ENCODE assay signal across 24 mouse cellular contexts in the genomic region with DNA sequence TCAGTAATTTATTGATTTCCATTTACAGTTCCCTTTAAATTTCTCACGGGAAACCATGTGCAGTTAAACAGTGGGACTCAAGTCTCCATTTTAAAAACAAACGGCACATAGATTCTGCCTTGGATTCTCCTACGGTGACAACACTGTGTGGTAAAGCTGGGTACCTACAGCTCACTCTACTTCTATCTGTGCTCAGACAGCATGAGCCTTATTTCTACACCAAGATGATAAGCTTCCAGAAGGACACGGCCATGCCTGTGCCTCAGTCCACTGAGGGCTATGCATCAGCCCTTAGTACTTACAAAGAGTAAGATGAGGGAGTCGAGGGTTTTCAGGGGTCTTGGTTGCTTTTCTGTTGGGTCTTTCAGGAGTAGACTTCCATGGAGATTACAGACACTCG. TPM values are rescaled to one million over a fixed set of nuclear protein-coding genes. Genes with fewer than 3 reads are reported as not detected.
DNase-seq lines count a peak whose midpoint lies in the region; ATAC-seq and TF ChIP-seq lines count a peak whose summit lies in the region.
"Had no signal": no experiment of that assay in that cellular context is flagged by ENCODE, and none has a peak within 500 bp of the region (broad histone marks: within the 10 kb centered on the region; RNA-seq: fewer than 3 reads in every experiment).

No protein-coding gene starts in this region.

- H3K4me2 ChIP-seq in kidney, embryonic 15.5 days, result no peak overlapping the region
- H3K4me2 ChIP-seq in liver, embryonic 11.5 days, result peak overlapping the region; percentile 45
- H3K4me2 ChIP-seq in liver, postnatal 0 days (ENCODE audit: low read depth, low read length), result peak overlapping the region; percentile 53
- H3K4me2 ChIP-seq: embryonic facial prominence, embryonic 12.5 days; hindbrain, embryonic 14.5 days; lung, embryonic 15.5 days; midbrain, embryonic 12.5 days had no signal

- H3K9ac ChIP-seq in kidney, embryonic 15.5 days, result no peak overlapping the region
- peak overlapping the region; percentile 59 for H3K9ac ChIP-seq in liver, embryonic 11.5 days (ENCODE audit: low read depth, low read length)
- H3K9ac ChIP-seq in liver, postnatal 0 days (replicated peaks), result peak overlapping the region; percentile 40; the same call in 1 of the 2 replicates
- H3K9ac ChIP-seq: embryonic facial prominence, embryonic 12.5 days; hindbrain, embryonic 14.5 days; lung, embryonic 15.5 days; midbrain, embryonic 12.5 days had no signal

- no peaks in the 10 kb centered on the region for H3K9me3 ChIP-seq in kidney, embryonic 15.5 days (replicated peaks)
- H3K9me3 ChIP-seq in liver, embryonic 11.5 days (ENCODE audit: control insufficient read depth, low read length), result no peaks in the 10 kb centered on the region
- no peaks in the 10 kb centered on the region for H3K9me3 ChIP-seq in liver, postnatal 0 days (ENCODE audit: low read length)
- H3K9me3 ChIP-seq: embryonic facial prominence, embryonic 12.5 days; lung, embryonic 15.5 days; midbrain, embryonic 12.5 days had no signal

- TF ChIP-seq EP300 in liver, postnatal 0 days (IDR thresholded peaks at IDR 0.05; ENCODE audit: low read depth), result peak; percentile 15

- ATAC-seq in kidney, embryonic 15.5 days (replicated peaks; ENCODE audit: low FRiP score), result no peak
- peak; percentile 56 for ATAC-seq in erythroblast, adult 5-6 weeks (replicated peaks; ENCODE audit: low FRiP score, poor library complexity, severe bottlenecking)
- peak; percentile 85 for ATAC-seq in liver, embryonic 11.5 days (replicated peaks; ENCODE audit: low FRiP score)
- ATAC-seq in liver, postnatal 0 days, result peak; percentile 80
- ATAC-seq: forebrain, embryonic 14.5 days had no signal

- no peaks in the 10 kb centered on the region for H3K27me3 ChIP-seq in kidney, embryonic 15.5 days
- H3K27me3 ChIP-seq in liver, embryonic 11.5 days (replicated peaks; ENCODE audit: control insufficient read depth, insufficient read depth, low read length), result no peaks in the 10 kb centered on the region
- no peaks in the 10 kb centered on the region for H3K27me3 ChIP-seq in liver, postnatal 0 days (ENCODE audit: insufficient read depth, low read length)
- no peaks in the 10 kb centered on the region for H3K27me3 ChIP-seq in thymus, adult 2 months (ENCODE audit: control insufficient read depth, insufficient read depth, low read length)
- H3K27me3 ChIP-seq: embryonic facial prominence, embryonic 12.5 days; lung, embryonic 15.5 days; midbrain, embryonic 12.5 days had no signal

- peaks cover 7% of the 10 kb centered on the region for H3K4me1 ChIP-seq in kidney, embryonic 15.5 days
- peaks cover 46% of the 10 kb centered on the region for H3K4me1 ChIP-seq in liver, embryonic 11.5 days (replicated peaks; ENCODE audit: control insufficient read depth, insufficient read depth, low read length)
- peaks cover 29% of the 10 kb centered on the region for H3K4me1 ChIP-seq in liver, postnatal 0 days (ENCODE audit: insufficient read depth)
- no peaks in the 10 kb centered on the region for H3K4me1 ChIP-seq in thymus, adult 2 months (replicated peaks; ENCODE audit: control insufficient read depth, insufficient read depth, low read length)
- H3K4me1 ChIP-seq: embryonic facial prominence, embryonic 12.5 days had no signal

- no peak for TF ChIP-seq CTCF in liver, postnatal 0 days (IDR thresholded peaks at IDR 0.05; ENCODE audit: low read depth)
- no peak for TF ChIP-seq CTCF in thymus, adult 2 months (IDR thresholded peaks at IDR 0.05; ENCODE audit: borderline replicate concordance, control insufficient read depth, extremely low read depth, insufficient read depth, low read length, poor library complexity)

- 86% methylated on average over 6 of the region's 6 CpGs for WGBS in kidney, embryonic 15.5 days
- 41% methylated on average over 6 of the region's 6 CpGs for WGBS in liver, embryonic 11.5 days
- 56% methylated on average over 6 of the region's 6 CpGs for WGBS in liver, postnatal 0 days (ENCODE audit: insufficient replicate concordance)
- WGBS in thymus, adult 2 months, result 93% methylated on average over 6 of the region's 6 CpGs

- no peak overlapping the region for H3K4me3 ChIP-seq in kidney, embryonic 15.5 days (replicated peaks)
- H3K4me3 ChIP-seq in liver, embryonic 11.5 days (ENCODE audit: low read depth, low read length), result no peak overlapping the region
- H3K4me3 ChIP-seq in liver, postnatal 0 days (ENCODE audit: low read depth, low read length), result no peak overlapping the region
- no peak overlapping the region for H3K4me3 ChIP-seq in thymus, adult 2 months (ENCODE audit: control insufficient read depth, insufficient read depth, low read length)
- H3K4me3 ChIP-seq: embryonic facial prominence, embryonic 12.5 days; gastrocnemius, adult 2 months; left cerebral cortex, adult 2 months; lung, embryonic 15.5 days; midbrain, embryonic 12.5 days had no signal

- H3K27ac ChIP-seq in kidney, embryonic 15.5 days, result peak overlapping the region; percentile 47; the same call in 1 of the 2 replicates
- peak overlapping the region; percentile 97 for H3K27ac ChIP-seq in liver, embryonic 11.5 days (ENCODE audit: low read depth, low read length)
- H3K27ac ChIP-seq in liver, postnatal 0 days (ENCODE audit: low read depth), result peak overlapping the region; percentile 91
- H3K27ac ChIP-seq in thymus, adult 2 months (ENCODE audit: control insufficient read depth, insufficient read depth, low read length), result no peak overlapping the region
- H3K27ac ChIP-seq: embryonic facial prominence, embryonic 12.5 days; gastrocnemius, adult 2 months; hindbrain, embryonic 14.5 days; left cerebral cortex, adult 2 months; lung, embryonic 15.5 days; midbrain, embryonic 12.5 days had no signal

- DNase-seq in kidney, postnatal 14 days, result no peak
- no peak for DNase-seq in liver, embryonic 11.5 days (ENCODE audit: low spot score)
- DNase-seq in liver, postnatal 0 days, result no peak
- DNase-seq in cerebellum, postnatal 10 days, result no peak
- DNase-seq in urinary bladder, postnatal 36 days (ENCODE audit: low spot score in 2 of 2), result no peak
- no peak for DNase-seq in thymus, adult 2 months
- DNase-seq: adrenal gland, adult 2 months; B cell, adult 2 months; cerebellum, adult 11-12 months; cerebellum, postnatal 14 days; gastrocnemius, adult 2 months; lung, postnatal 36 days; right cerebral cortex, postnatal 25 days; spleen, adult 18-20 months had no signal

- TF ChIP-seq POLR2A in thymus, adult 2 months (IDR thresholded peaks at IDR 0.05; ENCODE audit: control insufficient read depth, extremely low read depth, insufficient read depth, low read length, poor library complexity), result no peak

- no peaks in the 10 kb centered on the region for H3K36me3 ChIP-seq in kidney, embryonic 15.5 days
- no peaks in the 10 kb centered on the region for H3K36me3 ChIP-seq in liver, embryonic 11.5 days (ENCODE audit: control insufficient read depth, insufficient read depth, low read length)
- no peaks in the 10 kb centered on the region for H3K36me3 ChIP-seq in liver, postnatal 0 days (replicated peaks; ENCODE audit: insufficient read depth, low read length)
- no peaks in the 10 kb centered on the region for H3K36me3 ChIP-seq in thymus, adult 2 months (ENCODE audit: control insufficient read depth, insufficient read depth, low read length)
- H3K36me3 ChIP-seq: embryonic facial prominence, embryonic 12.5 days; G1E; lung, embryonic 15.5 days; midbrain, embryonic 12.5 days had no signal

RNA-seq across cellular contexts. Expression of a gene that starts 18.8 kb away (rescaled TPM):
- 4.2 and 6.6 TPM in 2 replicates for polyA plus RNA-seq in kidney, embryonic 15.5 days (2015; fragmentation: Nextera tagmentation; extraction: Ambion mirVana)
- 16.1 and 16.7 TPM in 2 replicates for total RNA-seq in erythroblast, adult 5-6 weeks (2015; ENCODE audit: low replicate concordance)
- total RNA-seq in erythroblast, adult 5-6 weeks (2017; ENCODE audit: low replicate concordance), result 20.7 and 26.9 TPM in 2 replicates
- 25.3 and 32.4 TPM in 2 replicates for polyA plus RNA-seq in liver, embryonic 11.5 days (2014; fragmentation: Nextera tagmentation; extraction: Ambion mirVana)
- 13.4 and 14.8 TPM in 2 replicates for polyA plus RNA-seq in liver, postnatal 0 days (2015; fragmentation: Nextera tagmentation; extraction: Ambion mirVana)
- 19.5 and 32.3 TPM in 2 replicates for polyA plus RNA-seq in thymus, adult 2 months (2012; rRNA removed)
- total RNA-seq: CH12.LX had no signal
